Comparison of ENCODE assay signal across 9 mouse cellular contexts in genomic region chr5:102874605-102875298, GRCm38 (mm10).
DNase-seq lines count a peak whose midpoint lies in the region; ATAC-seq lines count a peak whose summit lies in the region.
"Had no signal": no experiment of that assay in that cellular context is flagged by ENCODE, and none has a peak within 500 bp of the region (broad histone marks: within the 10 kb centered on the region; RNA-seq: fewer than 3 reads in every experiment).

No protein-coding gene starts in this region.

- WGBS in heart, embryonic 11.5 days (ENCODE audit: insufficient replicate concordance): 43% methylated on average over 11 of the region's 11 CpGs
- WGBS in limb, embryonic 10.5 days: 51% methylated on average over 11 of the region's 11 CpGs
- 49% methylated on average over 11 of the region's 11 CpGs for WGBS in neural tube, embryonic 13.5 days

- ATAC-seq in heart, embryonic 11.5 days (replicated peaks; ENCODE audit: insufficient number of reproducible peaks, low FRiP score, low TSS enrichment): no peak
- ATAC-seq in neural tube, embryonic 13.5 days (ENCODE audit: low read depth): peak; percentile 43; the same call in 1 of the 2 replicates

- H3K4me2 ChIP-seq in heart, embryonic 11.5 days: peak overlapping the region; percentile 25; the same call in 1 of the 2 replicates
- no peak overlapping the region for H3K4me2 ChIP-seq in neural tube, embryonic 13.5 days

- no peaks in the 10 kb centered on the region for H3K4me1 ChIP-seq in heart, embryonic 11.5 days (ENCODE audit: control insufficient read depth, insufficient read depth, low read length)
- no peaks in the 10 kb centered on the region for H3K4me1 ChIP-seq in limb, embryonic 10.5 days
- H3K4me1 ChIP-seq in neural tube, embryonic 13.5 days (replicated peaks): no peaks in the 10 kb centered on the region
- H3K4me1 ChIP-seq: megakaryocyte, embryonic 14.5 days had no signal

- H3K27me3 ChIP-seq in heart, embryonic 11.5 days (ENCODE audit: control insufficient read depth, insufficient read depth, low read length): no peaks in the 10 kb centered on the region
- no peaks in the 10 kb centered on the region for H3K27me3 ChIP-seq in limb, embryonic 10.5 days (ENCODE audit: low read depth, poor library complexity, severe bottlenecking)
- no peaks in the 10 kb centered on the region for H3K27me3 ChIP-seq in neural tube, embryonic 13.5 days
- H3K27me3 ChIP-seq: megakaryocyte, embryonic 14.5 days had no signal

- H3K9me3 ChIP-seq in heart, embryonic 11.5 days (replicated peaks; ENCODE audit: control insufficient read depth, low read length): no peaks in the 10 kb centered on the region
- H3K9me3 ChIP-seq in limb, embryonic 10.5 days (replicated peaks): no peaks in the 10 kb centered on the region
- no peaks in the 10 kb centered on the region for H3K9me3 ChIP-seq in neural tube, embryonic 13.5 days
- H3K9me3 ChIP-seq: megakaryocyte, embryonic 14.5 days had no signal

- no peak overlapping the region for H3K9ac ChIP-seq in heart, embryonic 11.5 days (ENCODE audit: low read depth, low read length)
- no peak overlapping the region for H3K9ac ChIP-seq in neural tube, embryonic 13.5 days

- no peak overlapping the region for H3K4me3 ChIP-seq in heart, embryonic 11.5 days (ENCODE audit: low read depth, low read length)
- H3K4me3 ChIP-seq in limb, embryonic 10.5 days: no peak overlapping the region
- H3K4me3 ChIP-seq in neural tube, embryonic 13.5 days: no peak overlapping the region
- H3K4me3 ChIP-seq: megakaryocyte, embryonic 14.5 days had no signal

- DNase-seq in 416B (ENCODE audit: low read depth): peak; percentile 64
- peak; percentile 67 for DNase-seq in ZHBTc4 (ENCODE audit: low read depth, low spot score)
- DNase-seq in embryo, embryonic 11 days: peak; percentile 83
- peak; percentile 75 to 78 for DNase-seq in kidney, adult 8-10 months
- peak; percentile 45 for DNase-seq in limb, embryonic 10.5 days (ENCODE audit: low spot score)
- DNase-seq in spleen, adult 12 weeks (ENCODE audit: low spot score): no peak

- H3K27ac ChIP-seq in heart, embryonic 11.5 days (ENCODE audit: low read depth, low read length): no peak overlapping the region
- no peak overlapping the region for H3K27ac ChIP-seq in limb, embryonic 10.5 days
- no peak overlapping the region for H3K27ac ChIP-seq in neural tube, embryonic 13.5 days (replicated peaks)

- no peaks in the 10 kb centered on the region for H3K36me3 ChIP-seq in heart, embryonic 11.5 days (ENCODE audit: control insufficient read depth, insufficient read depth, low read length)
- H3K36me3 ChIP-seq in limb, embryonic 10.5 days: no peaks in the 10 kb centered on the region; the same call in 1 of the 2 replicates
- no peaks in the 10 kb centered on the region for H3K36me3 ChIP-seq in neural tube, embryonic 13.5 days
